Mouse (Mus musculus): Measurements from ENCODE around the gene Capn1. TPM values are rescaled to one million over a fixed set of nuclear protein-coding genes. Genes with fewer than 3 reads are reported as not detected.
"Not testable (repeated sequence)": the region's sequence is repeated elsewhere in the genome, so short reads cannot be mapped to it uniquely, and the experiment has no call there.

The Capn1 gene
- polyA plus RNA-seq, 1 experiment from 2014 or later, result 4.4 TPM

DNA sequence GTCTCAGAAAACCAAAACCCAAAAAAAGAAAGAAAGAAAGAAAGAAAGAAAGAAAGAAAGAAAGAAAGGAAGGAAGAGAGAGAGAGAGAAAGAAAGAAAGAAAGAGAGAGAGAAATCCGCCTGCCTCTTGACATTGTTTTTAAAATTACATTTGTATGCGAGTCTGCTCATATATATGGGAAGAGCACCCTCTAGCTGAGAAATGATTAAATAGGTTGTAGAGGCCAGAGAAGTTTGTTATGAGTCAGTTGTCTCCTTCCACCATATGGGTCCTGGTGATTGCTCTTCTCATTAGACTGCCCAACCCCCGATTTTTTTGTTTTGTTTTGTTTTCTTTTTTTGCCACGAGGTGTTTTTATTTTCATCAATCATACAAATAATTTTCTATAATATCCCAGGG is 28.4 kb upstream of the Capn1 start:
- H3K27me3 ChIP-seq (ENCODE audit: control insufficient read depth, insufficient read depth, low read length); H3K36me3 ChIP-seq (ENCODE audit: control insufficient read depth, insufficient read depth, low read length); ATAC-seq (ENCODE audit: insufficient read depth, low FRiP score, low TSS enrichment); H3K27ac ChIP-seq (ENCODE audit: low read depth, low read length); H3K9ac ChIP-seq (ENCODE audit: low read length); H3K4me3 ChIP-seq (ENCODE audit: low read depth, low read length); H3K9me3 ChIP-seq (ENCODE audit: control insufficient read depth, low read length); H3K4me2 ChIP-seq (ENCODE audit: low read depth); DNase-seq (ENCODE audit: low spot score): not testable (repeated sequence)
- peaks cover 10% of the 10 kb centered on the region for H3K4me1 ChIP-seq (ENCODE audit: control insufficient read depth, insufficient read depth, low read length)
- 81% methylated on average over 4 of the region's 4 CpGs for WGBS

DNA sequence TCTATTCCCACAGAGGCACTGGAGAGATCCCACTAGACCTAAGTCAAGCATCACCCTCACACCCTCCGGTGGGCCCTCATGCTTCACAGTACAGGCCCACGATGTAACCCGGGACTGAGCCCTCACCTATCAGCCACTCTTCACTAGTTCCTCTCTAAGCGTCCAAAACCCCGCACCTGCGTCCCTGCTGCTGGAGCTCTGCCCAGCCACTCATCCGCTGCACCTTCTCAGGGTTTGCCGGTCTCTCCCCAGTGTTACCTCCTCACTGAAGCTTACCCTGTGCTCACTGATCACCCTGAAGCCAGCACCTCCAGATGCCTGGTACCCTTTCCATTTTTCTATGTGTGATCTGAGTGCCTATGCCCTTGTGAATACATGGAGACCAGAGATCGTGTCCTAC is 26.6 kb upstream of the Capn1 start:
- H3K9me3 ChIP-seq (ENCODE audit: control insufficient read depth, low read length), result no peaks in the 10 kb centered on the region
- H3K9ac ChIP-seq (ENCODE audit: low read length), result no peak overlapping the region
- H3K36me3 ChIP-seq (ENCODE audit: control insufficient read depth, insufficient read depth, low read length), result no peaks in the 10 kb centered on the region
- no peak overlapping the region for H3K4me2 ChIP-seq (ENCODE audit: low read depth)
- no peak overlapping the region for H3K4me3 ChIP-seq (ENCODE audit: low read depth, low read length)
- H3K27ac ChIP-seq (ENCODE audit: low read depth, low read length), result no peak overlapping the region
- WGBS, result 84% methylated on average over 9 of the region's 9 CpGs
- DNase-seq (ENCODE audit: low spot score) (no peak), ATAC-seq (ENCODE audit: insufficient read depth, low FRiP score, low TSS enrichment) (no peak)
- no peaks in the 10 kb centered on the region for H3K27me3 ChIP-seq (ENCODE audit: control insufficient read depth, insufficient read depth, low read length)
- peaks cover 6% of the 10 kb centered on the region for H3K4me1 ChIP-seq (ENCODE audit: control insufficient read depth, insufficient read depth, low read length)

DNA sequence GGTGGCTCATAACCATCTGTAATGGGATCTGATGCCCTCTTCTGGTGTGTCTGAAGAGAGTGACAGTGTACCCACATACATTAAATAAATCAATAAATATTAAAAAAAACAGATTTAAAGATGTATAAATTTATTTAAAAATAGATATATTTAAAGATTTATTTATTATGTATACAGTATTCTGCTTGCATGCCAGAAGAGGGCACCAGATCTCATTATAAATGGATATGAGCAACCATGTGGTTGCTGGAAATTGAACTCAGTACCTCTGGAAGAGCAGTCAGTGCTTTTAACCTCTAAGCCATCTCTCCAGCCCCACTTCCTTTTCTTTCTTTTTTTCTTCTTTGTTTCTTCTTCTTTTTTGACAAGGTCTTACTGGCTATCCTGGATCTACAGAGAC is 24.3 kb upstream of the Capn1 start:
- DNase-seq (ENCODE audit: low spot score), result no peak
- H3K9me3 ChIP-seq (ENCODE audit: control insufficient read depth, low read length), result no peaks in the 10 kb centered on the region
- no peak for ATAC-seq (ENCODE audit: insufficient read depth, low FRiP score, low TSS enrichment)
- H3K4me2 ChIP-seq (ENCODE audit: low read depth), result no peak overlapping the region
- H3K36me3 ChIP-seq (ENCODE audit: control insufficient read depth, insufficient read depth, low read length), result no peaks in the 10 kb centered on the region
- no peaks in the 10 kb centered on the region for H3K4me1 ChIP-seq (ENCODE audit: control insufficient read depth, insufficient read depth, low read length)
- H3K4me3 ChIP-seq (ENCODE audit: low read depth, low read length), result no peak overlapping the region
- H3K27ac ChIP-seq (ENCODE audit: low read depth, low read length), result no peak overlapping the region
- H3K9ac ChIP-seq (ENCODE audit: low read length), result no peak overlapping the region
- no peaks in the 10 kb centered on the region for H3K27me3 ChIP-seq (ENCODE audit: control insufficient read depth, insufficient read depth, low read length)

DNA sequence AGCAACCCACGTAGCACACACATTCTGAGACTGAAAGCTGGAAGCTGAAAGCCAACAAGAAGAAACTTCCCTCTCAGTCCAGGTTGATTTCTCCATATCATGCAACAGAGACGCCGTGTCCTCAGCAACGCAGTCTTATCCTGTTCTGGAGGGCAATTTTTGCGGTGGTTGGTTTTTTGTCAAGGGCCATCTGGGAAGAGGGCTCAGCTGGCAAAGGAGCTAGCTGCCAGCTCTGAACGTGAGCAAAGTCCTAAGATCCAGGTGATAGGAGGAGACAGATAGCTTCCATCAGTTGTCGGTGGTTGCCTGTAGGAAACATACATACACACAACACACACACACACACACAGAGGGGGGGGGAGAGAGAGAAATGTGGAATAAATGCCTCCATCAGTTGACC is 22.6 kb upstream of the Capn1 start:
- H3K27me3 ChIP-seq (ENCODE audit: control insufficient read depth, insufficient read depth, low read length), result no peaks in the 10 kb centered on the region
- no peak for DNase-seq (ENCODE audit: low spot score)
- WGBS, result 89% methylated on average over 7 of the region's 7 CpGs
- no peak overlapping the region for H3K9ac ChIP-seq (ENCODE audit: low read length)
- H3K36me3 ChIP-seq (ENCODE audit: control insufficient read depth, insufficient read depth, low read length), result no peaks in the 10 kb centered on the region
- H3K4me1 ChIP-seq (ENCODE audit: control insufficient read depth, insufficient read depth, low read length), result no peaks in the 10 kb centered on the region
- H3K9me3 ChIP-seq (ENCODE audit: control insufficient read depth, low read length), result no peaks in the 10 kb centered on the region
- no peak overlapping the region for H3K27ac ChIP-seq (ENCODE audit: low read depth, low read length)
- ATAC-seq (ENCODE audit: insufficient read depth, low FRiP score, low TSS enrichment), result no peak
- no peak overlapping the region for H3K4me3 ChIP-seq (ENCODE audit: low read depth, low read length)
- H3K4me2 ChIP-seq (ENCODE audit: low read depth), result no peak overlapping the region

DNA sequence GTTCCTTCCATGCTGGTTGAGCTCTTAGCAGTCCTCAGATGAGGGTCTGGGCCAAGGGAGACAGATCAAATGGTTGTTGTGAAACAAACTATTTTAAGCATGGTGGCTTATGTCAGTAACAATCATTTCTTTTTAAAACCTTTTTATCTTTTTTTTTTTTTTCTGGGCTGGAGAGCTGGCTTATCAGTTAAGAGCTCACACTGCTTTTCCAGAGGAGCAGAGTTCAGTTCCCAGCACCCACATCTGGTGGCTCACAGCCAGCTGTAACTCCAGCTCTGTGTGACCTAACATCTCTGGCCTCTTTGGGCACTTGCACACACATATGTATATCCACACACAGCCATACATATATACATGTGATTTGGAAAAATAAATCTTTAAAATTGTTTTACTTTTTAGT is 22.0 kb upstream of the Capn1 start:
- H3K4me1 ChIP-seq (ENCODE audit: control insufficient read depth, insufficient read depth, low read length), result no peaks in the 10 kb centered on the region
- no peak overlapping the region for H3K9ac ChIP-seq (ENCODE audit: low read length)
- no peak for DNase-seq (ENCODE audit: low spot score)
- H3K9me3 ChIP-seq (ENCODE audit: control insufficient read depth, low read length), result no peaks in the 10 kb centered on the region
- H3K27me3 ChIP-seq (ENCODE audit: control insufficient read depth, insufficient read depth, low read length), result no peaks in the 10 kb centered on the region
- H3K27ac ChIP-seq (ENCODE audit: low read depth, low read length), result no peak overlapping the region
- H3K36me3 ChIP-seq (ENCODE audit: control insufficient read depth, insufficient read depth, low read length), result no peaks in the 10 kb centered on the region
- no peak overlapping the region for H3K4me3 ChIP-seq (ENCODE audit: low read depth, low read length)
- H3K4me2 ChIP-seq (ENCODE audit: low read depth), result no peak overlapping the region
- no peak for ATAC-seq (ENCODE audit: insufficient read depth, low FRiP score, low TSS enrichment)

DNA sequence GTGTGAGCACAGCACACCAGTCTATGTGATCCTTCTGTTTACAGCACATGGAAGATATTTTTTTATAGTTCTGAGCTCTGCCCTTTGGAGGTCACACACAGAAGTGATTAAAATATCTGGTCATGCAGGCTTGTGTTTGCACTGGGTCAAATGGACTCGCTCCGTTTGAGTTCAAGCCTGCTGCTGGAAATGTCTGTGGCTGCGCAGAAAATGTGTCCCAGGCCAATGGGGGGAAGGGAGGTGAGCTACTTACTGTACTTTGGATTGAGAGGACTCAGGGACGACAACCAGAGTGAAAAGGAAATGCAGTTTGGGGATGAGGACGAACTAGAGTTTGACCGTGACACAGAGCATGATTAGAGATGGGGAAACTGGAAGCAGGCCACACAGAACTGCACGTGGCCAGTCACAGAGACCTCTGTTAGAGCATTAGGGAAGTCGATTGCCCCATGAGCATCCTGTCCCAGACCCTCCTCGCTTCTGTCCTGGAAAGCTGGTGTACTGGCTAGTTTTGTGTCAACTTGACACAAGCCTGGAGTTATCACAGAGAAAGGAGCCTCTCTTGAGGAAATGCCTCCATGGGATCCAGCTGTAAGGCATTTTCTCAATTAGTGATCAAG is 20.4 kb upstream of the Capn1 start:
- DNase-seq (ENCODE audit: low spot score) (no peak), ATAC-seq (ENCODE audit: insufficient read depth, low FRiP score, low TSS enrichment) (no peak)
- Histone ChIP-seq H3K4me1 (ENCODE audit: control insufficient read depth, insufficient read depth, low read length) (no peaks in the 10 kb centered on the region), H3K36me3 (ENCODE audit: control insufficient read depth, insufficient read depth, low read length) (no peaks in the 10 kb centered on the region), H3K9me3 (ENCODE audit: control insufficient read depth, low read length) (no peaks in the 10 kb centered on the region), H3K4me3 (ENCODE audit: low read depth, low read length) (no peak overlapping the region), H3K4me2 (ENCODE audit: low read depth) (no peak overlapping the region), H3K27me3 (ENCODE audit: control insufficient read depth, insufficient read depth, low read length) (no peaks in the 10 kb centered on the region), H3K9ac (ENCODE audit: low read length) (no peak overlapping the region), H3K27ac (ENCODE audit: low read depth, low read length) (no peak overlapping the region)
- WGBS, result 82% methylated on average over 9 of the region's 9 CpGs

DNA sequence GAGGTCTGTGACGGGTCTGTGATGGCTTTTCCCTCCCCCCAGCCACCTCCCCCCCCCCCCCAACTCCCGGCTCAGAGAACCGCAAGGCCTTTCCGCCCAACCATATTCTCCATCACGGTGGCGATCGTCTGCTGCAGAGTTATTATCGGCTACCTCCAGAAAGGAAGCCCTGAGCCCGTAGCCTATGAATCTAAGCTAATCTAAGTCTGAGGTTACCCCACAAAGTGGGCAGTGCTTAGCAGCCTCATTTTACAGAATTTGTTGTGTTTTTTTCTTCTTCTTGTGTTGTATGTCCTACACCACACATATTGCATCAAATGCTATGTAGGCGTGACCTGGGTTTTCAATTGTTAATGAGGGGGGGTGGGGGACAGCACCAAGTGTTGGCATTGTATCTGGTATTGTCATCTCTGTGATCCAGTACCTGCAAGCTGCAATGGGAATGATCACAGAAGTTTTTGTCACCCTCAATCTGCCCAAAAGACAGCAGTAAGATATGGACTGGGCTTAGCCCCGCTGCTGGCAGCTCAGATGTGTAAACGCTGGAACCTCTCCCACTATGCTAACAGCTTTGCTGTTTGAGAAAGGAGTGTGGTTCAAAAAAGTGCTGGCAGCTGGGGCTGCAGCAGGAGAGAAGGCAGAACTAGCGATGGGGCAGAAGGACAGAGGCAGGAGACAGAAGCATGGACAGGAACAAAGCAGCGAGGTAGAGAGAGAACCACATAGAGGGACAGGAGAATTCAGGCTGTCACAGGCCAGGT is 15.0 kb upstream of the Capn1 start:
- no peaks in the 10 kb centered on the region for H3K9me3 ChIP-seq (ENCODE audit: control insufficient read depth, low read length)
- no peaks in the 10 kb centered on the region for H3K36me3 ChIP-seq (ENCODE audit: control insufficient read depth, insufficient read depth, low read length)
- H3K4me1 ChIP-seq (ENCODE audit: control insufficient read depth, insufficient read depth, low read length), result no peaks in the 10 kb centered on the region
- no peak overlapping the region for H3K27ac ChIP-seq (ENCODE audit: low read depth, low read length)
- DNase-seq (ENCODE audit: low spot score) (no peak), ATAC-seq (ENCODE audit: insufficient read depth, low FRiP score, low TSS enrichment) (no peak)
- no peak overlapping the region for H3K4me2 ChIP-seq (ENCODE audit: low read depth)
- H3K27me3 ChIP-seq (ENCODE audit: control insufficient read depth, insufficient read depth, low read length), result no peaks in the 10 kb centered on the region
- 77% methylated on average over 14 of the region's 14 CpGs for WGBS
- H3K4me3 ChIP-seq (ENCODE audit: low read depth, low read length), result no peak overlapping the region
- no peak overlapping the region for H3K9ac ChIP-seq (ENCODE audit: low read length)

DNA sequence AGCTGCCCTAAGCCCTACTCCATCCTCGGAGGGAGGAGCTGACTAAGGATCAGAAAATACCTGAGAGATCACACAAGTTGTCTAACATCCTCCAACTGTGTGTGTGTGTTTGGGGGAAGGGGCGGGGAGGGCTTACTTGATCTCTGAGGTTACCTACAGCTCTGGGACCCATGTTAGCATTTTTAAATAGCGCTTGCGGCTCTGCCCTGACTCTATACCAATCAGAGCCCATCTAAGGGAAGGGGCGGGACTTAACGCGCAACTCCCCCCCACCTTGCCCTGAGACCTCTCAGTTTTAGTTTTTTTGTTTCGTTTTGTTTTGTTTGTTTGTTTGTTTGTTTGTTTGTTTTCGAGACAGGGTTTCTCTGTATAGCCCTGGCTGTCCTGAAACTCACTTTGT is 13.7 kb upstream of the Capn1 start:
- no peak overlapping the region for H3K27ac ChIP-seq (ENCODE audit: low read depth, low read length)
- no peak overlapping the region for H3K9ac ChIP-seq (ENCODE audit: low read length)
- DNase-seq (ENCODE audit: low spot score) (no peak), ATAC-seq (ENCODE audit: insufficient read depth, low FRiP score, low TSS enrichment) (no peak)
- WGBS, result 82% methylated on average over 9 of the region's 9 CpGs
- no peaks in the 10 kb centered on the region for H3K36me3 ChIP-seq (ENCODE audit: control insufficient read depth, insufficient read depth, low read length)
- H3K27me3 ChIP-seq (ENCODE audit: control insufficient read depth, insufficient read depth, low read length), result no peaks in the 10 kb centered on the region
- no peaks in the 10 kb centered on the region for H3K9me3 ChIP-seq (ENCODE audit: control insufficient read depth, low read length)
- H3K4me1 ChIP-seq (ENCODE audit: control insufficient read depth, insufficient read depth, low read length), result no peaks in the 10 kb centered on the region
- H3K4me2 ChIP-seq (ENCODE audit: low read depth), result no peak overlapping the region
- H3K4me3 ChIP-seq (ENCODE audit: low read depth, low read length), result no peak overlapping the region

DNA sequence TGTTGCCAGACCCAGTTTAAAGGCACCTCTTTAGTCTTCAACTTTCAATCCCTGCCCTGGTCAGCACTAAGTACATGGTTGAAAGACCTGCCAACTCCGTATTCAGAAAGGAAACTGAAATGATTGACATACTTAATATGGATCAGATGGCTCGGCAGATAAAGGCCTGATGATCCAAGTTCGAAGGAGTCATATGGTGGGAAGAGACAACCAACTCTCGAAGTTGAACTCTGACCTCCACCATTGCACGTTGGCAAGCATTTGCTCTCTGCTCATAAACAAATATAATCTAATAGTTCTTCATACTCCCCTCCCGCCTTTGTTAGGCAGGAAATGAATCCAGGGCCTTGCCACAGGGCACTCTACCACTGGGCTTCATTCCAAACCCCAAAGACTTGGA is 13.3 kb upstream of the Capn1 start:
- H3K9me3 ChIP-seq (ENCODE audit: control insufficient read depth, low read length), result no peaks in the 10 kb centered on the region
- no peak overlapping the region for H3K4me3 ChIP-seq (ENCODE audit: low read depth, low read length)
- ATAC-seq (ENCODE audit: insufficient read depth, low FRiP score, low TSS enrichment), result no peak
- no peak for DNase-seq (ENCODE audit: low spot score)
- no peaks in the 10 kb centered on the region for H3K4me1 ChIP-seq (ENCODE audit: control insufficient read depth, insufficient read depth, low read length)
- H3K27me3 ChIP-seq (ENCODE audit: control insufficient read depth, insufficient read depth, low read length), result no peaks in the 10 kb centered on the region
- H3K9ac ChIP-seq (ENCODE audit: low read length), result no peak overlapping the region
- no peak overlapping the region for H3K27ac ChIP-seq (ENCODE audit: low read depth, low read length)
- H3K36me3 ChIP-seq (ENCODE audit: control insufficient read depth, insufficient read depth, low read length), result no peaks in the 10 kb centered on the region
- no peak overlapping the region for H3K4me2 ChIP-seq (ENCODE audit: low read depth)
- 92% methylated on average over 6 of the region's 6 CpGs for WGBS
